Mouse (Mus musculus): ENCODE results near the gene Trabd2b.

DNA sequence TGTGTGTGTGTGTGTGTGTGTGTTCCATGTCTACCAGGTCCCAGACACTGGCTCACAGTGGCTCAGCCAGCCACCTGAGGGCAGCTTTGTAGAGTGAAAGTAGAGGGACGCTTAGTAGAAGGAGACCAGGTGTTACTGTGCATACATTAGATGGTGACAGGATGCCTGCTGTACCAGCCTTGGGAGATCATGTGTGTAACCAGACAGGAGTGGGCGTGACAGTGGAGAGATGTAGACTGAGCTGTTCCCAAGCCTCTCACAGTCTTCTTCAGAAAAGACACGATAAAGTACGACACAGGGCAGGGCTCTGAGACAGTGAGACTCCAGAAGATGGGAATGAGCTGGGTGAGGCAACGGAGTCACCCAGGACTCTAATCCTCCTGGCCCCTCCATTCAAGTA is 54.6 kb downstream of the Trabd2b start:
- TF ChIP-seq POLR2A (IDR thresholded peaks at IDR 0.05; ENCODE audit: borderline replicate concordance, extremely low read depth, low read depth, low read length): no peak
- no peak for TF ChIP-seq CTCF (IDR thresholded peaks at IDR 0.05; ENCODE audit: insufficient read depth, low read length)
